Mouse (Mus musculus) left cerebral cortex, adult 9 months (tissue): ENCODE measurements at regions not wholly inside any gene's neighbourhood (a gene's known extent, or its start where the extent isn't known, plus 50 kb on each side); places are given as distances from the start of the nearest gene placed in this dataset.
"Not testable (repeated sequence)": the region's sequence is repeated elsewhere in the genome, so short reads cannot be mapped to it uniquely, and the experiment has no call there.

ENCODE experiments used
- DNase-seq, 2 experiments: peaks; one replicate each; pipeline ENCODE4 v3.0.0; 2022; ENCODE audit warnings: low spot score in 2 of 2

- DNase-seq: no peak
Observed at GRCm38 (mm10) chr10:6262029-6262428, 339.8 kb upstream of the Rgs17 start.

- DNase-seq: no peak
Observed at GRCm38 (mm10) chr10:6265662-6266061, 343.5 kb upstream of the Rgs17 start.

- DNase-seq: no peak
Observed at GRCm38 (mm10) chr10:6291388-6291787, 369.2 kb upstream of the Rgs17 start.

GRCm38 (mm10) chr10:6296621-6297020 lies 374.4 kb upstream of the Rgs17 start:
- peak; percentile 8 to 54 for DNase-seq

GRCm38 (mm10) chr10:6297796-6298195 lies 375.6 kb upstream of the Rgs17 start:
- no peak for DNase-seq

- no peak for DNase-seq
Observed at GRCm38 (mm10) chr10:6298682-6299081, 376.5 kb upstream of the Rgs17 start.

GRCm38 (mm10) chr10:6301514-6301913 lies 379.3 kb upstream of the Rgs17 start:
- no peak for DNase-seq

GRCm38 (mm10) chr10:6309351-6309750 lies 387.2 kb upstream of the Rgs17 start:
- no peak for DNase-seq

- DNase-seq: no peak
Observed at GRCm38 (mm10) chr10:6341572-6341971, 416.7 kb upstream of the Oprm1 start.

GRCm38 (mm10) chr10:6349216-6349615 lies 409.1 kb upstream of the Oprm1 start:
- not testable (repeated sequence) for DNase-seq

- no peak for DNase-seq
Observed at GRCm38 (mm10) chr10:6366182-6366581, 392.1 kb upstream of the Oprm1 start.

GRCm38 (mm10) chr10:6371666-6372065 lies 386.6 kb upstream of the Oprm1 start:
- no peak for DNase-seq

- DNase-seq: not testable (repeated sequence)
Observed at GRCm38 (mm10) chr10:6417336-6418105, 340.8 kb upstream of the Oprm1 start.

GRCm38 (mm10) chr10:6418234-6418633 lies 340.1 kb upstream of the Oprm1 start:
- not testable (repeated sequence) for DNase-seq

- no peak for DNase-seq
Observed at GRCm38 (mm10) chr10:6465824-6466223, 292.5 kb upstream of the Oprm1 start.

GRCm38 (mm10) chr10:6480350-6480749 lies 278.0 kb upstream of the Oprm1 start:
- DNase-seq: no peak

- no peak for DNase-seq
Observed at GRCm38 (mm10) chr10:6488605-6489004, 269.7 kb upstream of the Oprm1 start.

- no peak for DNase-seq
Observed at GRCm38 (mm10) chr10:6492694-6493093, 265.6 kb upstream of the Oprm1 start.

GRCm38 (mm10) chr10:6495081-6495480 lies 263.2 kb upstream of the Oprm1 start:
- no peak for DNase-seq

GRCm38 (mm10) chr10:6514269-6514668 lies 244.0 kb upstream of the Oprm1 start:
- DNase-seq: no peak

GRCm38 (mm10) chr10:6562516-6562915 lies 195.8 kb upstream of the Oprm1 start:
- DNase-seq: no peak

- DNase-seq: no peak
Observed at GRCm38 (mm10) chr10:6578616-6579015, 179.7 kb upstream of the Oprm1 start.

GRCm38 (mm10) chr10:6585821-6586220 lies 172.5 kb upstream of the Oprm1 start:
- DNase-seq: not testable (repeated sequence)

- no peak for DNase-seq
Observed at GRCm38 (mm10) chr10:6590211-6590610, 168.1 kb upstream of the Oprm1 start.
